Mouse (Mus musculus) ES-Bruce4 (cell line): ENCODE data around the gene Pitx2.

Experiments
- CTCF ChIP-seq: IDR thresholded peaks from one replicate; pipeline ENCODE4 v1.8.1; 2011; ENCODE audit warnings: low read depth, low read length
- EP300 ChIP-seq: IDR thresholded peaks from 2 replicates; pipeline ENCODE4 v1.6.1; 2011; ENCODE audit warnings: low read depth, low read length; ENCODE audit not compliant: insufficient read depth
- POLR2A ChIP-seq: IDR thresholded peaks from one replicate; pipeline ENCODE4 v1.8.1; 2011; ENCODE audit warnings: low read length; ENCODE audit not compliant: insufficient read depth

GRCm38 (mm10) chr3:129220681-129221379 lies 21.2 kb downstream of the Pitx2 start:
- TF ChIP-seq CTCF (no peak), EP300 (no peak), POLR2A (no peak)
